Mouse (Mus musculus) splenic B cell, adult 2 months (primary cell): ENCODE results near the gene Mms19.

Experiments used
- DNase-seq: peaks from one replicate; pipeline ENCODE4 v3.0.0-alpha.2; 2011; ENCODE audit warnings: low read depth, low spot score
- H3K27me3 ChIP-seq: 2 replicates; pipeline ENCODE4 v1.6.1; 2012; ENCODE audit warnings: mild to moderate bottlenecking, low read length, moderate library complexity, mixed read lengths; ENCODE audit not compliant: control insufficient read depth, poor library complexity, insufficient read depth, severe bottlenecking
- H3K36me3 ChIP-seq: 2 replicates; pipeline ENCODE4 v1.6.1; 2012; ENCODE audit warnings: mild to moderate bottlenecking, low read length, moderate library complexity, mixed read lengths; ENCODE audit not compliant: control insufficient read depth, poor library complexity, insufficient read depth, severe bottlenecking

Mms19 gene

DNA sequence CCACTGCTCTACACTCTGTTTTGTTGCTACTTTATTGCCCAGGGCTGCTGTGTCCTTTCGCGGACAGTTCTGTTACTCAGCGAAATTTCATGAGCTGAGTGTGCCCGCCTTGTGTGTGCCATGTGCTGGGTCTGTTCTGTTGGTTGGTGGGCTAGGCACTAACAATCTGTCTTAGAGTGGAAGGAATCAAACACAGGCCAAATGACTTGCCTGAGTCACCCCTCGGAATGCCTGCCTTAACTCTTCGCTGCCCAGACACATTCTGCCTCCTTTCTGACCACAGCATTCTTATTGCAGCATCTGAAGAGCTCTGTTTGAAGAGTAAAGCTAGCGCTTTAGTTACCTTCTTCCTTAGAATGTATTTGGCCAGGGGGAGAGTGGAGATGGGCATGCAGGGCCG is 25.6 kb upstream of the Mms19 start:
- H3K27me3 ChIP-seq, result no peaks in the 10 kb centered on the region
- H3K36me3 ChIP-seq, result no peaks in the 10 kb centered on the region
- no peak for DNase-seq

DNA sequence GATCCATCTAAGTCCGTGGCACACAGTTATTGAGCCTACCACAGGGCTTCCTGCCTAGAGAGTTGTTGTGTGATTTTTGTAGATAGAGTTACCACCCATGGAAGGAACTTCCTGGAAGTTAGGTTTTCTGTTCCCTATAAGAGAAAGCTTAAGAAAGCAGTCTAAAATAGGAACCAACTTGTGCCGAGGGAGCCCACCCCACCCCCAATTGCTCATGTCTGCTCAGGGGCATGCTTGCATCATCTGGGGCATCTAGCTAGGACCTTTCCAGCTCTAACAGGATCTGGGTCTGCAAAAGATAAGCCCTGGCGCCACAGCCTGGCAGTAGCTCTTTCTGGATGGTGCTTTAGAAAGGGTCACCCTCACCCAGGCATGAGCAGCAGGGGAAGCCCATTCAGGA is 24.7 kb upstream of the Mms19 start:
- DNase-seq, result peak; percentile 11
- Histone ChIP-seq H3K27me3 (no peaks in the 10 kb centered on the region), H3K36me3 (no peaks in the 10 kb centered on the region)

DNA sequence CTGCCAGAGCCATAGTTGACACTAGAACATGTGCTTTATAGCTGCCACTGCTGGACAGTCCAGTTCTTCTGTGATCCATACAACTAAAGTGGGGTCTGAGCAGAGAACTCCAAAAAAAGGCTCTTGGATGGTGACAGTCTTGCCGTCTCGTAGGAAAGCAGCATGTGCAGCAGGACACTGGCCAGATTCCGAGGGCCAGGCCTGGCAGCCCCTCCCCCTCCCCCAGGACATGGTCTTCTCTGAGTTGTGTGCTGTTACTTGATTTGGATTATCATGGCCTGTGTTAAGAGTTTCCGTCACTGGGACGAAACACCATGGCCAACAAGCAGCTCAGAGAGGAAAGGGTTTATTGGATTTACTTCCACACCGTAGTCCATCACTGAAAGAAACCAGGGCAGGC is 23.3 kb upstream of the Mms19 start:
- no peak for DNase-seq
- Histone ChIP-seq H3K36me3 (no peaks in the 10 kb centered on the region), H3K27me3 (no peaks in the 10 kb centered on the region)

DNA sequence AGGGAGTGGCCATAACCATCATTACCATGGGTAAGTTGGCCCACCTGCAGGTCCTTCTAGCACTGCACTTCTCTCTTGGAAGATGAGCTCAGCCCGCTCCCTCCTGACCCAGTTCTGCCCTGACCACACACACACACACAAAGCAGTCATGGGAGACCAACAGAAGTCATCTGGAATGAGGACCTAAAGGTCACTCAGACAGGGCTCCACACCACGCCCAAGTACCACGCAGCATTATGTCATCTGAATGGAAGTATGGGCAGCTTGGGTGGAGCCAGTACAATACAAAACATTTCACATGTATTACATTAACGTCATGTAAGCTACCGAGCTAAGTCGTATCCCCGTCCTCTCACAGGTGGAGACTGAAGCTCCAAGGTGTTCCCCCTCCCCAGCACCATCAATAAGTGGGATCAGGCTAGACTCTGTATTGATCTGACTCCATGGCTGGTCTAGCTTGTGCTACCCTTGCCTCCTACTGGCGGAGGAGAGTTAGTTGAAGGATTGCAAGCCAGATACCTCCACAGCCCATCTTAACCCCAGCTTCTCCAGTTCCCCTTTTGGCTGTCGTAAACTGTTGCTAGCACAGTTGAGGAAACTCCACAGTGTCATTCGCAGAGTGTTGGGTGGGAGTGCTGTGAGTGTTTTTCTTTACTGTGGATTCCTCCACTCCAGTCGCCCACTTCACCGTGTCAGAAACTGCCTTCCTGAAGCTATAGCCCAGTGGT is 20.5 kb upstream of the Mms19 start:
- DNase-seq, result no peak
- H3K27me3 ChIP-seq, result no peaks in the 10 kb centered on the region
- H3K36me3 ChIP-seq, result no peaks in the 10 kb centered on the region

DNA sequence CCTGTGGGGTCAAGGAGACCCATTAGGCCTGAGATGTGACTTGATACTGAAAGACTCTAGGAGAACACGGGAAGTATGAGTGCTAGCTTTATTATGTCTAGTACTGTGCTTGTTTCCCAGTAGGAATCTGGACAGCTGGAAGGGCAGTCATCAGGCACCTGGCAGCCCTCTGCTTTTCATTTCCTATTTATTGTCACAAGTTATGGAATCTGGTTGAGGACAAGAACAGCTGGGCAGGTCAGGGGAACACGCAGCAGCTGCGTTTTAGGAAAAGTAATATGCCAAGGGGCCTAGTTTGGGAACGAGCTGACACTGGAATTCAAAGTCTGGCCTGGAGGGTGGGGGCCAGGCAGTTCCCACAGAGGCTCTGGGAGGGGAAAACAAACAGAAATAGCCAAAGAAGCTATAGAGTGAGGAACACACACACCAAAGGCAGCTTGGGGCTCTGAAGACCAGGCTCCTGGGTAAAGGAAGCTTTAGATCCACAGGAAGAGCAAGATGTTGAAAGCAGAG is 19.5 kb upstream of the Mms19 start:
- no peak for DNase-seq
- no peaks in the 10 kb centered on the region for H3K36me3 ChIP-seq
- H3K27me3 ChIP-seq, result no peaks in the 10 kb centered on the region

DNA sequence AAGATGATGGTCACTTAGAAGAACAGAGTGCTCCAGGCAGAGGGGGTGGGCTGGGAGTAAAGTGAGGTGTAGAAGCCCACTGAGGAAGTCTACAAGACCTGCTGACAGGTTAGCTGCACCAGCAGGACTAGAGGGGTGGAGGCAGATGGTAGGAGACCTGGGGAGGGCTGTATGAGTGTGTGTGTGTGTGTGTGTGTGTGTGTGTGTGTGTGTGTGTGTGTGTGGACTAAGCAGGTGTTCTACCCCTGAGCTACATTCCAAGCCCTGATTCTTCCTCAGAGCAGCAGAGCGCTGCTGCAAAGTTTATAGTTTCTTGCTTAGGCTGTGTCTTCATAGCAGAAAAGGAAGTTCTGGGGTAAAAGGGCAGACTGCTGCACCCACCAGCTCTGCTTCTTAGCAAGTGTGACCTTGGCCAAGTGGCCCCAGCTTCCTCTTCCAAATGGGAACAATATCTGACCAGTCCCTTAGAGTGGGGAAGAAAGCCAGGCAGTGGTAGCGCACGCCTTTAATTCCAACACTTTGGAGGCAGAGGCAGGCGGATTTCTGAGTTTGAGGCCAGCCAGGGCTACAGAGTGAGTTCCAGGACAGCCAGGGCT is 18.8 kb upstream of the Mms19 start:
- no peaks in the 10 kb centered on the region for H3K27me3 ChIP-seq
- no peaks in the 10 kb centered on the region for H3K36me3 ChIP-seq
- no peak for DNase-seq

DNA sequence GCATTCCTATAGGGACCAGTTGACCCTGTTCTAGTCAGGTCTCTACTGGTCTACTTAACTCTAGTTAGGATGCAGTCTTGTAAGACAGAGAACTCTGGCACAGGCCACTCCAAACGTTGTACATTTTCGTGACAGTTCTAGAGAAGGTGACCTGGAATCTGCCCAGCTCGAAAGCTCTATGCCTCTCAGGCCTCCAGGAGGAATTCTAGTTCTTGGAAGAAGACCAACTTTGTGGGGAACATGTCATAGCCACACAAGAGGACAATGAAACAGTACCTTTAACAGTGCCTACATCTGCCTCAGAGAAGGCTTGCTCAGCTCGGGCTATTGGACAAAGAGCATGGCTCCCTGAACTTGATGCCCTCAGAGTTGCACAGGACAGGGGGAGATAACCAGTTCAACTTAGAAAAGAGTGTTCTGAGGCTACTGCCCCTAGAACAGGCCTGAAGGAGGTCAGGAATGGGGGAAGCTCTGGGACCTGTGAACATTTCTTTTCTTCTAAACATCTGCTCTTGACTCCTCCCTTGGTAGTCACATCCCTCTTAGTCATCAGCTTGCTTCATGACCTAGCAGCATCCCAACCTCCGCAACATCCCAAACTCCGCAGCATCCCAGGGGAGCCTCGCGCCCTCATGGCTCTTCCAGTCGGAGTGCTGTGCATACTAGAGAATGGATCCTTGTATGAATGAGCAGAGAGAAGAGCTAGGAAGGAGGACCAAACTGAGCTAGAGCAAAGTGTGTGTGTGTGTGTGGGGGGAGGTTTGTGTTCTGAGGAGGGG is 18.0 kb upstream of the Mms19 start:
- no peak for DNase-seq
- Histone ChIP-seq H3K36me3 (no peaks in the 10 kb centered on the region; the same call in 1 of the 2 replicates), H3K27me3 (no peaks in the 10 kb centered on the region)

DNA sequence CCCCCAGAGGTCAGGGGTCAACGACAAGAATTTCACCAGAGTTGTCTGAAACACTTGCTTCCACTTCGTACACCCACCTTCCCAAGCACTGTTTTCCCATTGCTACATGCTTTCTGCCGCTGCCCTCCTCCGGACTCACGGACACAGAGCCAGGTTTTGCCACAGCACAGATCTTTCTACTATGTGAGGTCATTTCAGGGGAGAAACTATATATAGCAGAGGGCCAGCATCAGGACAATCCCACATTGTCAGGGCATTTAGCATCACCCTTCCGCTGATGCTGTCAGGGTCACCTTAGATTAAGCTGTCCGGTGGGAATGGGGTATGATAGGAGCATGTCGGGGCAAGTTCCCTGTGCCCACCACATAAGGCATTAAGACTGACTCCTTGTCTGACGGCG is 16.1 kb upstream of the Mms19 start:
- DNase-seq, result no peak
- Histone ChIP-seq H3K27me3 (no peaks in the 10 kb centered on the region), H3K36me3 (no peaks in the 10 kb centered on the region; the same call in 1 of the 2 replicates)

DNA sequence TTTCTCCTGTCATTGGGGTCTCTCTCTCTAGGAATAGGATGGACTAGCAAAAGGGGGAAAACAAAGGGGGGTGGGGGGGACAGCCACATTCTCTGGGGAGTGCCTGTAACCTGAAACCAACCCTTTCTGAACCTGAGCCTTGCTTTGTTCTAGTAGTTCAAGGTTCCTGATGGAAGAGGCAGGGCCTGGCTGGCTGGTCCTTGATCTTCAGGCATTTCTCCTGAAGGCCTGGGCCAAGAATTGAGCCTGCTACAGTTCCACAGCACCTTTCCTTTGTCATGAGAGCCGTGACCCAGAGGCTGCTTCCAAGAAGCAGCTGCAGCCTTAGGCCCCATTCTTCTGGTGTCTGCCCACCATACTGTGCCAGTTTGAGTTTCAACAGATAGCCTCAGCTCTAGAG is 14.5 kb upstream of the Mms19 start:
- H3K36me3 ChIP-seq, result no peaks in the 10 kb centered on the region; the same call in 1 of the 2 replicates

DNA sequence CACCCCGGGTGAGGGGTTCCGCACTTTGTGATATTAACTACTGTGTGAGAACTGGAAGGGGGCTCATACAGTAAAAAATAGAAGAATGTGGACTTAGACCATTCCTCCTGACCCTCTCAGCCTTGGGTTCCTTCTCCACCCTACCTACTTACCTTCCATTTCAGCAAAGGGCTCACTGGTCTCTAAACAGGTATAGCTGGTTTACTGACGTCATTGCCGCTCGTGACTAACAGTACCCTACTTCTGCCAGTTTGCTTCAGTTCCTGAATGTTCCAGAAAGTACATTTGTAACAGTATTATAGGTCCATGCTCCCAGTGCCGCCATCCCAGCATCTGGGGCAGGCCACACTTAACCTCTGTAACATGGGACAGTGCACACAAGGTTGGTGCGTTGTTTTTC is 13.1 kb upstream of the Mms19 start:
- no peaks in the 10 kb centered on the region for H3K27me3 ChIP-seq

More for the DNA sequence above, 14.5 kb upstream of the Mms19 start:
- H3K27me3 ChIP-seq, result no peaks in the 10 kb centered on the region
- no peak for DNase-seq

DNA sequence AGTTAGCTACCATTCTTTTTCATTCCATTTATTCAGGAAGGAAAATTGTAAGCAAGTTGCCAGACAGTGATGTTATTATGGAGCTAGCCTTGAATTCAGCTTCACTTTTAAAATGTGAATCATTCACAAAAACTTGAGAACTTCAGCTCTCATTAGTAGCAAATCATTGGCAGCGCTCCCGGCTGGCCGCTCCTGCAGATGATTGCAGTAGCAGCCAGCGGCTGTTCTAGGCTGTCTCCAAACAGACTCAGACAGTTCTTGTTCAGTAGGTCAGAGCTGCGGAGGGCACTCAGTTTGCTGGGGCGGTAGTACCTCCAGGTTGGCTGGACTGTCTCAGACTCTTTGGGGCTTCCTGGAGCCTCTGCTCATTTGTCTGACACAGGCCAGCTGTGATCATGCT is 12.5 kb upstream of the Mms19 start:
- H3K36me3 ChIP-seq, result no peaks in the 10 kb centered on the region; the same call in 1 of the 2 replicates
- H3K27me3 ChIP-seq, result no peaks in the 10 kb centered on the region
- DNase-seq, result no peak

More for the DNA sequence above, 13.1 kb upstream of the Mms19 start:
- DNase-seq, result no peak
- no peaks in the 10 kb centered on the region; the same call in 1 of the 2 replicates for H3K36me3 ChIP-seq

DNA sequence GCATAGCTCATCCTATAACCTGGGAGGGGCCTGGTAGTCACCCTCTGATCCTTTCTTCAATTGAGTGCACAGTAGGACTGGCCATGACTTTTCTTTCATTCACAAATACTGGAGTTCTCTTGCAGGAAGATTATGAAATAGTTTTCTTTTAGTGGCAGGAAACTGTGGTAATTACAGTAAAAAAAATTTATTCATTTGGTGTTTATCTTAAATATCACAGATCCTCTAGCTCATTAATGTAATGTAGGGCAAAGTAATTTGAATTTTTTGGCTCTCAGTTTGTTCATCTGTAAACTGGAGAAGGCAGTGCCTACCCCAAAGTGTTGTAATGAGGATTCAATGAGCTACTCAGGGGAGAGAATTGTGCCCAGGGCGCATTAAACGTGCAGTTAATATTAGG is 12.0 kb upstream of the Mms19 start:
- DNase-seq, result no peak
- Histone ChIP-seq H3K27me3 (no peaks in the 10 kb centered on the region), H3K36me3 (no peaks in the 10 kb centered on the region; the same call in 1 of the 2 replicates)

DNA sequence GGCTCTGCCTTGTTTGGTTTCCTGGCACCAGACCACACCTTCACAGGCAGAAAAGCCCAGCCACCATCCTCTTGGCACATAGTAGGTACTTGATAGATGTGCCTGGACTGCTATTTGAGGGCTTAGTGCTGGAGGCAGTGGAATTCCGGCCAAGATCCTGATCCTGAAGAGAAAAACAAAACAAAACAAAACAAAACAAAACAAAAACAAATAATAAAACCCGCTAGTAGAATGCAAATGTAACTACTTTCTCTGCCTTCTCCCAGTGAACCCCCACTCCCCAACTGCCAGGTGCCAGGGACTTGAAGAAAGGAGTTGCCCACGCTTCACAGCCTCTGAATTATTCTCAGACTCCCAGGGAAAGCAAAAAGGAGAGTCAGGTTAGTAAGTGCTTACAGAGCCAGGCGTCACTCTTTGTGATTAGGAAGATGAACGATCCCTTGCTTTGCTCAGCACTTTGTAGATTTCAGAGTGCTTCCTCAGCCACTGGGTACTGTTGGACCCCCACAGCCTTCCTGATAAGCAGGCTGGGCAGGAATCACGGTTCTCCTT is 11.0 kb upstream of the Mms19 start:
- Histone ChIP-seq H3K36me3 (no peaks in the 10 kb centered on the region; the same call in 1 of the 2 replicates), H3K27me3 (no peaks in the 10 kb centered on the region)
- DNase-seq, result no peak

DNA sequence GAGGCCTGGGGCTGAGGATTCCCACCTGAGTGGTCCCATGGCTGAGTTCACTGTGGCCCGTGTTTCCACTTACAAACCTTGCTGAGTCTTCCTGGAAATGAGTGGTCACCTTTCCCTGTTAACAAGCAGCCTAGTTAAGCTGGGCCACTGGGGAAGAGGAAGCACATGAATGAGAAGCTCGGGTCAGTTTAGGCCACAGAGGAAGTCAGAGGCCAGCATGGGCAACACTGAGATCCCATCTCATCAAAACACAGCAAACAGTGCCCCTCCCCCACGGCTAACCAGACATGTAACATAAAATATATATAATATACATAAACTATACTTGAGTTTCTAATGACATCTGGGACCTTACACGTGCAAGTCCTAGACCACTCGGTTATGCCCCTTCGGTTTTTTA is 8.9 kb upstream of the Mms19 start:
- no peak for DNase-seq
- Histone ChIP-seq H3K27me3 (no peaks in the 10 kb centered on the region), H3K36me3 (no peaks in the 10 kb centered on the region; the same call in 1 of the 2 replicates)

DNA sequence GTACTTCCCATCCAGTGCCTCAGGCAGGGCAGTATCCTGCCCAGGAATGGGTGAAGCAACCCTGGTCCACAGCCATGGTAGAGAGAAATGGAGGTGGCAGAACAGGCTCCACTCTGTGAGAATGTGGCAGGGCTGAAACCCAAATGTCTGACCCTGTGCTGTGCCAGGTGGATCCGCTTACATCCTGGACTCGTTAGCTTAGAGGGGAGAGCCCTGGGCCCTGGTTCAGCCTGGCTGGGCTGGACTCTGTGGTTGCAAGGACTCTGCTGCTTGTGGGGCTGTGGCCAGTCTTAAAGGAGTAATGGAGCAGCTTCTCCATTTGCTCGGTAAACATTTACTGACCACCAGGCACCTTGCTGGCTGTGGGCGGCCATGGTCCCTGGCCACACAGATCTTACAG is 6.2 kb upstream of the Mms19 start:
- no peaks in the 10 kb centered on the region for H3K27me3 ChIP-seq
- no peak for DNase-seq
- H3K36me3 ChIP-seq, result no peaks in the 10 kb centered on the region; the same call in 1 of the 2 replicates
